Mouse (Mus musculus) testis, adult 2 months (tissue): ENCODE measurements around the gene Krt5.

Experiments used
- CTCF ChIP-seq: fragments of 200-500 bp; IDR thresholded peaks from 2 replicates; pipeline ENCODE4 v1.5.1; 2012; ENCODE audit warnings: low read depth, mild to moderate bottlenecking, inconsistent platforms, low read length, moderate library complexity; ENCODE audit not compliant: control insufficient read depth, insufficient read depth, insufficient replicate concordance
- POLR2A ChIP-seq: fragments of 200-500 bp; IDR thresholded peaks from 2 replicates; pipeline ENCODE4 v1.6.1; 2012; ENCODE audit warnings: low read depth, mild to moderate bottlenecking, inconsistent platforms, low read length, moderate library complexity; ENCODE audit not compliant: control insufficient read depth

DNA sequence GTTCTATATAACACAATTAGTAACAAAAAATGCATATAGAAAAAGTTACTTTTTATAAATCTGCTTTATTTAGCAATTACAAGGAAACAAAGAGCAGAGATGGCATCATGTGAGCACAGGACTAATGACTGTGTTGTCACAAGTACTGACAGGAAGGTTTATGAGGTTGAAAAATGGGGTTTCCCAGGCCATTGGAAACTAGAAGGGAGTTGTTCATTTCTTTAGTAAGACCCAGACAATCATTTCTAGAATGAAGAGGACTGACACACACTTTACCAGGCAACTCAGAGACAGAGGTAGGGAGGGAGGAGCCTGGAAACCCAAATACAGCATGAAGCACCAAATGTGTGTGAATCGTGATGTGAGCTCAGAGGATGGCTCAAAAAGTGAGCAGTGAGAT lies 36.7 kb downstream of the Krt5 start:
- TF ChIP-seq POLR2A (no peak), CTCF (no peak)
